Mouse (Mus musculus) adrenal gland, adult 18-20 months (tissue): Measurements from ENCODE around the gene Gltp. TPM values are rescaled to one million over a fixed set of nuclear protein-coding genes. Genes with fewer than 3 reads are reported as not detected.

Experiments used
- microRNA-seq, 2 experiments: library from miRNA; unstranded; fragments of <30 nt; microRNA quantifications; one replicate each; pipeline ENCODE4 v1.2.0; 2021; ENCODE audit warnings: borderline number of aligned reads in 2 of 2
- total RNA-seq, 2 experiments: library from RNA; stranded (reverse); gene quantifications; 1 replicate in 1 of 2; 2 replicates in 1 of 2; pipeline ENCODE4 v1.2.3; 2021

Gltp gene
- total RNA-seq, 2 experiments from 2014 or later = 40.7 to 49.2 TPM

Small RNA genes lying within 50 kb of the gene (microRNA-seq; reads per million reads assigned to microRNA genes)
- 0 reads per million in 2 experiments for gene Mir7028

Other genes with a start within 250 kb of the Gltp start
- gene Mmab, start 246.9 kb downstream of the Gltp start, total RNA-seq = 10 to 100 TPM; 19.4 to 29.9 TPM
- gene Mvk, start 246.7 kb downstream of the Gltp start, total RNA-seq = 10 to 100 TPM; 26.1 to 44.5 TPM
- 10 to 100 TPM; 62.7 to 76.0 TPM for gene Fam222a, start 123.0 kb downstream of the Gltp start, total RNA-seq
- 1 to 10 TPM; 3.0 to 4.6 TPM for gene Trpv4, start 32.6 kb downstream of the Gltp start, total RNA-seq
- gene Tchp, start 16.8 kb upstream of the Gltp start, total RNA-seq = 1 to 10 TPM; 7.1 to 8.5 TPM
- gene Ankrd13a, start 83.7 kb upstream of the Gltp start, total RNA-seq = 10 to 100 TPM; 72.6 to 82.7 TPM
- 10 to 100 TPM; 33.8 to 36.8 TPM for gene Git2, start 84.5 kb upstream of the Gltp start, total RNA-seq
- 10 to 100 TPM; 27.9 to 38.5 TPM for gene 1500011B03Rik, start 132.5 kb upstream of the Gltp start, total RNA-seq
- gene 4930519G04Rik, start 162.7 kb upstream of the Gltp start, total RNA-seq = not detected
- not detected for gene Gm9936, start 167.7 kb upstream of the Gltp start, total RNA-seq
- 10 to 100 TPM in 1 of 2 experiments, 1 to 10 TPM in 1; 9.9 to 10.4 TPM for gene Oasl2, start 206.0 kb upstream of the Gltp start, total RNA-seq
- 1 to 10 TPM in 1 of 2 experiments, under 1 TPM in 1; 0.74 to 1.2 TPM for gene Oasl1, start 232.3 kb upstream of the Gltp start, total RNA-seq